Mouse (Mus musculus) T-cell, adult 2 months (primary cell): ENCODE data around the gene Htr6.

Source experiments
- DNase-seq: peaks from one replicate; pipeline ENCODE4 v3.0.0; 2022; ENCODE audit warnings: low spot score

The Htr6 gene

DNA sequence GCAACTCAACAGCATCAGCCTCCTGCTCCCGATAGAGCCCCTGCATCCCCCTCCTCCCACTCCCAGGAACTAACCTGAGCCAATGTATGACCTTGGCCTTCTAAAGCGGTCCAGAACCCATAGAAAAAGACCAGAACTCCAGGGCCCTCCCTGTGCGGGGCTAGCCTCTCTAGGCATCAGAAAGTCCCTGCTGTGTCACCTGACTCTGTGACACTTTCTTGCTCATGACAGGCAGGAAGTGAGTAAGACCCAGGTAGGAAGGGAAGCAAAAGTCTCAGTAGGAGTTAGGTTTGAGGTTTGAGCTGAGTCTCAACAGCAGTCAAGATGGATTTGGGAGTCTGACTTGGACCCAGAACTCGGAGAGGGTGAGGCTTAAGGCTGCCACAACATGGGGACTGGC lies 11.6 kb upstream of the Htr6 start:
- peak; percentile 32 for DNase-seq

DNA sequence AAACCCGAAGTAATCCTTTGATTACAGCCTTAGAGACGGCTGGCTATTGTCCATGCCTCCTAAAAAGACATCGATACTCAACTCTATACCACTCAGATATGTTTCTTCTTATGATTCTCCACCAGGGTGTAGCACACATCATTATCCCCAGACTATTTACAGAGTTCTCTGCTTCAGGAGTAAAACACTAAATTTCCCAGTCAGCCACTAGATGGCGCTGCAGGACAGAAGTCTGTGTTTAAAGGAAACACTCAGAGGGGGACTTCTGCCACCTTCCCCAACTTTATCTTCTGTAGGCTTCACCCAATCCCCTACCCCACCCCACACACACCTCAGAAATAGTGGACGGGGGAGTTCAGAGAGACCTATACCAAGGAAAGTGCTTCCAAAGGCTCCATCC lies 10.7 kb upstream of the Htr6 start:
- peak; percentile 78 for DNase-seq

DNA sequence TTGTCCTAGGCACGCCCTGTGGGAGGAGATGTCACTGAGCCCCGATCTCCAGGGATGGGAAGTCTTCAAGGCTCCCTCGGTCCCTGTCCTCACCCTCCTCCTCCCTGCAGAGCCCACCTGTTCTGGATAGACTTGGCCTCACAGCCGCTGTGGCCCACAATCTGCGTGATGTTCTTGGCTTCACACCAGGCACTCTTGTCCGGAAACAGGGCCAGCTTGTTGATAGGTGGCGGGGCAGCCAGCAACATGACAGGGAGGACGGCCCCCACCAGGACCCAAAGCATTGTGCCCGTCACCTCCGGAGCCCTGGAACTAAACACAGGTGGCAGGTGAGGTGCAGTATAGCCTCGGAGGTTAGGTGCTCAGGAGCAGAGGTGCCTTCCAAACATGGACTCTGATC lies 10.0 kb upstream of the Htr6 start:
- no peak for DNase-seq

DNA sequence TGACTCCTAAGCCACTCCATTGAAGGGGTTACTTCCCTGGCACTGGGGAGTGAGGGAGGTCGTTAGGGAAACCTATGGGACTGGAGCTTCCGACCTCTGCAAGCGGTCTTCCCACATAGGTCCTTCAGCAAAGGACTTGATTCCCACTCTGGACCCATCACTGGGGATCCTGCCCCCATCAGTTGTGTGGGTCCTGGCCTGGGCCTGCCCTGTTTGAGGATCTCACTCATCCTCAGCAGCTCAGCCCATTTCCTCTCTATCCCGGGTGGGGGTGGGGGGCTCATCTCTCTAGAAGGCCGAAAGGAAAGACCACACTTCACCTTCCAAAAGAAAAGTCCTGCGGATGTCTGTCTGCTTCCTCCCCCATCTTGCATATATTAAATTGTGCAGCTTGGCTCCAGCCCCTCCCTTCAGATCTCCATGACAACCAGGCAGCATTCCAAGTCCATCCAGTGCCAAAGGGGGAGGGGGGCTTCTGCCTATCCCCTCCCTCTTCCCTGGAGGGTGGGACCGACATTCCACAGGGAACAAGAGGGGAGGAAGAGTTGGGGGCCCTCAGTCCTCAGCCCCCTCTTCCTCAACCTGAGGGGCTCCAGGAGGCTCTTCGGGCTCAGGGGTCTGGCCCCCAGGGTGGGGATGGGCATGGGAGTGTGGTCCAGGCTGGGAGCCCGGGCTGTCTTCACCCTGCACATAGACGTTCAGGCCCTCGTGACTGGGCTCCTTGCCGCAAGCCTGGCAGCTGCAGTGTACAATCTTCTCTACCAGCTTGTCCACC lies 7.6 kb upstream of the Htr6 start:
- no peak for DNase-seq

DNA sequence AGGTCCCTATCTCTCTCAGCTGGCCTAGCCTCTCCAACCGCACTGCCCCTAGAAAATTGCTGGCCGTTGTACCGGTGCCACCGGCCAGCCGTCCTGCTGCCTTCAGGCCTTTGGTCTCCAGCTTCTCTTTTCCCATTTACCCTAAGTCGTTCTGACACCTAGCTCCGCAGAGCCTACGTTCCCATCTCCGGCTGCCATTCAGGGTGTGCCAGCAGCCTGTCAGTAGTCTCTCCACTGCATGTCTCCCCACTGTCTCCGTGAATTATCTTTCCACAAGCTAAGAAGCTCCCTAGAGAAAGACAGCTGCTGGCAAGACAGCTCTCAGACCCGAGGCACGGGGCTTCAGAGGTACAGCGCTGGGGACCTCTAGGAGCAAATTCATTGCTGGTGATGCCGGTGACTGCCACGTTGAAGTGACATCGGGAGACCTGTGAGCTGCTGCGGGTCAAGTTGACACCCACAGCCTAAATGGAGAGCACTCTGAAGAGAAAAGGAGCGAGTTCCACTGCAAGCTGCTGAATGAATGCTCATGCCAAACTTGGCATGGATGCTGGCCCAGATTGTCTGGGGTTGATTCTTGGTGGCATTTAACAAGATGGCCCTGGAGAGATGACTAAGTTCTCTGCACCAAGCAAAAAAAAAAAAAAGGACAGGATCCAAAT lies 6.0 kb upstream of the Htr6 start:
- no peak for DNase-seq

DNA sequence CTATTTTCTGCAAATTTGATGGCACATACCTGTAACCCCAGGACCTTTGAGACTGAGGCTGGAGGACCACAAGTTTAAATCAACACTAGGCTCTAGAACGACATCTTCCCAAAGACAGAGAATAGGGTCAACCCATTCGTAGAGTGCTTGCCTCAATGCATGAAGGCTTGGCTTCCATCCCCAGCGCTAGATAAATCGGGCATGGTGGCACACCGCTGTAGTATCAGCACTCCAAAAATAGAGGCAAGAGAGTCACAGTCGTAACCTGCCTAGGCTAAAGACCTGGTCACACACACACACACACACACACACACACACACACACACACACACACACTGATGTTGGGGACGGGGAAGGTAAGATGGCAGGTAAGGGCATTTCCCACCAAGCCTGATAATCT lies 4.9 kb upstream of the Htr6 start:
- DNase-seq = no peak

DNA sequence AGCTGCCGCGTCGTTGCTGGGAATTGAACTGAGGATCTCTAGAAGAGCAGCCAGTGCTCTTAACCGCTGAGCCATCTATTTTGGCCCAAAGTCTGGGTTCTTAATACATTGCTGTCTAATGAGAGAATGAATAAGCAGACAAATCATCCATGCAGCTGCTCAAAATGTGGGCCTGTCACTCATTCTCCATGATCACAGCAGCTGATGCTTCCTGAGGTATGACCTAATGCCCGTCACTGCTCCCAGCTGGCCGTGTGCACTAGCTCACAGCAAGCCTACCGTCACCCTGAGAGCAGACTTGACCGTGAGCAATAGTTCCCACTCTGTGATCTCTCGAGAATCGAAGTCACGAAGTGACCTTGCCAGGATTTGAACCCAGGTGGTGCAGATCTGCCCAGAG lies 4.1 kb upstream of the Htr6 start:
- no peak for DNase-seq

DNA sequence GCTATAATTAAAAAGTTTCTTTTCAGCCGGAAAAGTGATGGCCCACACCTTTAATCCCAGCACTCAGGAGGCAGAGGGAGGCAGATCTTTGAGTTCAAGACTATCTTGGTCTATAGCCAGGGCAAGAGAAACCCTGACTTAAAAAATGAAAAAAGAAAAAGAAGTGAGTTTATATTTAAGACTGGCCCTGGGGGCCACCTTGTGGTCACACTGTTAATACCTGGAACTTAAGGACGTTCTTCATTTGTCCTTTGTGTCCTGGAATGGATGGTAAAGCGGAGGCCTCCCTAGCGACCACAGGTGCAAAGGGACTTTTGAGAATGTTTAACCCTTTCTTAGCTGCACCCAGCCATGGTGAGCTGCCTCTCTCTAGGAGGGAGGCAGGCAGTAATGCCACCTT lies 3.4 kb upstream of the Htr6 start:
- no peak for DNase-seq

DNA sequence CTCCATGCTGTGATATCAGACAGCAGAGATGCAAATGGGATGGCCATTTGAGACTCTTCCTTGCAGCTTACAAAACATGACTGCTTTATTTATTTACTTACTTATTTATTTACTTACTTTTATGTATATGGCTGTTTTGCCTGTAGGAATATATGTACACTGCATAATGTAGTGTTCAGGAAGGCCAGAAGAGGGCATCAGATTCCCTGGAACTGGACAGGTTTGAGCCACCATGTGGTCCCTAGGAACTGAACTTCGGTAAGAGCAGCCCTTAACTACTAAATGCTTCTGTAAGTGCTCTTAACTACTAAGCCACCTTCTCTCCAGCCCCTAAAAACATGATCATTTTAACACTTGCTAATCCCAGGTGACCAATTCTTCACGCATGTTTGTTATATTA lies 2.9 kb upstream of the Htr6 start:
- no peak for DNase-seq

DNA sequence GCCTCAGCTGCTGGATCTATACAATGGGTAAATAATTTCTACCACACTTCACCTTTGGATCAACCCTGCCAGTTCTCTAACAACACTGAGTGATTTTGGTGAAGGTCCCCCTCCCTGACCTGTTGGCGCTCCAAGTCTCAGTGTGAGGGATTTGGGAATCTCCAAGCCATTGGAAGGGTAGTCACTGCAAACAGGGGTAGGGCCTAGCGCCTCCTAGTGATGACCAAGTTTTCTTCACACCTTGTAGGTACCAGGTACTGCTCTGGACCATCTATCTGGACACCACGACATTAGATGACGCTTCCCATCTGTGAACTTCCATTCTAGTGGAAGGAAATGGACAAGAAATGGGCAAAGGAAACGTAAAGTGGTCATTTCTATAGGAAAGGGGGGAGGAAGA lies 545 bp upstream of the Htr6 start:
- DNase-seq = no peak

DNA sequence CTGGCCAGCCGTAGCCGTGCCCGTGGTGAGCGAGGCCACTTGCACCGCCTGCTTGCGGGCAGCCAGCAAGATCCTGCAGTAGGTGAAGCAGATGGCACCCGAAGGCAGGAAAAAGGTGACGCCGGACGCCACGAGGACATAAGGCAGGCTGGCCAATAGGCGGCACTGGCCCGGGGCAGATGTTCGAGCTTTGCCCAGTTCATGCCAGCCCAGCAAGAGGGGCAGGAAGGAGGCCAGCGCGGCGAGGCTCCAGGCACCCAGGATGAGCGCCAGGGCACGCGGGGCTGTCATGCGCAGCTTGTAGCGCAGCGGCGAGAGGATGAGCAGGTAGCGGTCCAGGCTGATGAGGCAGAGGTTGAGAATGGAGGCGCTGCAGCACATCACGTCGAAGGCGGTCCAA lies 1.3 kb downstream of the Htr6 start:
- DNase-seq = no peak

DNA sequence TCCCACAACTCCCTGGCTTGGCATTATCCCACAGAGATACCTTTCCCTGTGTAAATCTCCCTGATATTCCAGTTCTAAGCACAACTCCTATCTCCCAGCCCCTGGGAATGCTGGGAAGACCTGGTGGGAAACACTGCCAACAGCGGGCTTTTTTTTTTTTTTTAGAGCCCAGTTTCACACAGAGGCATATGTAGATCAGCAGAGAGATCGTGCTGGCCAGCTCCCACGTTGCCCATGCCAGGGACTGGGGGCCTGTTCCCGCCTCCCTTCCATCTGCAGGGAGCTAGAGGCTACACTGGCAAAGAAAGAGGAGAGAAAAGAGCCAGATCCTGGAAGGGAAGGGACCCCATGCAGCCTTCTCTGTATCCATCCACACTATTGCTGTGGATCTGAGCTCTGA lies 7.1 kb downstream of the Htr6 start:
- DNase-seq = no peak

DNA sequence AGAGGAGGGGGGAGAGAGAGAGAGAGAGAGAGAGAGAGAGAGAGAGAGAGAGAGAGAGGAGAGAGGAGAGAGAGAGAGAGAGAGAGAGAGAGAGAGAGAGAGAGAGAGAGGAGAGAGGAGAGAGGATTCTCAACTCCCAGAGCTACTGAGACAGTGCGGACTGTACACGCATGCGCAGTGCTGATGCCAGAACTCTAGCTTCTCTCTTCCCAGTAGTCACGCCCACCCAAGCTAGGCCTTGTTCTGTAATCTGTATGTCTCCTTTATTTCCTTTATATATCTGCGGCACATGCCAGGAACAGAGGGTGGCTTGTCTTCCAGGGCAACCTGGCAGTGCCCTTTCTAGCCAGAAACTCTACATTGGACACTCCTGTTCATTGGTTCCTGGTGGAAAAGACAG lies 10.5 kb downstream of the Htr6 start:
- DNase-seq = no peak

DNA sequence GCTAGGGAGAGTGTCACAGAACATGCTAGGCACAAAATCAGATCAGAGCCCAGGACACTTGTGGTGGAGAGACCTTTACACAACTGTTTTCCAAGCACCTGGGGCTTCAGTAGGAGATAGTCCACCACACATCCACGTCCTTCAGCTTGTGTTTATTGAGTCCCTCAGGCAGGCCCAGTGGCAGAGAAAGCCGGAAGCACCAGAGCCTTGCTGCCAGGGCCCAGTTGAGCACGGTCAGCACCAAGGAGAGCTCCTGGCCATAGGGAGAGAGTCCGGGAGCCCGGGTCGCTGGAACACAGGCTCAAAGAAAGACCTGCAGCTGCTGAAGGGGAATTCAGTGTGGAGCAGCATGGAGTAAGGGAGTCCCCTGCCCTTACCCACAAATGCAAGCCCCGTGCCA lies 15.8 kb downstream of the Htr6 start:
- DNase-seq = no peak

DNA sequence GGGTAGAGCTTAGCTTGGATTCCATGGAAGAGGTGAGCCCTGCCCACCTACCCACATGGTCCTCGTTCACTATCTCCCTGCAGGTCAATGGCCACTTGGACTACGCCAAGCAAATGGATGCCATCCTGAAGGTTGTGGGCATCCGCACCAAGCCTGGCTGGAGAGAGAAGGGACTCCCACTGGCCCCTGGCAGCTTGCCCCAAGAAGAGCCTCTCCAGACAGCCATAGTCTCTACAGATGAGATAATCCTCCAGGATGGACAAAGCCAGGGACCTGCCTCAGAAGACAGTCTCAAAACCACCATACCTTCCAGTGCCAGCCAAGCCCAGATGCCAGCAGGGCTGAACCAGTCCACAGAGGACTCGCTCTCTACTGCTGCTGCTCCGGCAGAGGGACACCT lies 17.3 kb downstream of the Htr6 start:
- DNase-seq = no peak

DNA sequence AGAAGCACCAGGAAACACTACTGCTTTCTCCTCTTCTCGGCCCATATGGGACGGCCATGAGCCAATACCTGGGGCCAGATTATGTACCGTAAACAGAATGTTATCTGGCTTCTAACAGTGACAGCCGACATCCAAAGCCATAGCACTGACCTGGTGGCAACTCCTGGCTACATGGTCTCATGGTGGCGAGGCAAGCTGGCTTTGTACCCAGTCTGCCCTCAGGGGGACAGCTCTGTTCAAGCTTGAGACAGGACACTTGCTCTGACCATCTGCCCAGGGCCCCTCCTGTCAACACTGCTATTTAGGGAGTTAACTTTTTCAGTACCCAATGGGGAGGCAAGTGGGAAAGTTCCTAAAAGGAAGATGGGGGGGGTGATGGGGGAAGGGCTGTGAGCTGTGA lies 18.1 kb downstream of the Htr6 start:
- no peak for DNase-seq

DNA sequence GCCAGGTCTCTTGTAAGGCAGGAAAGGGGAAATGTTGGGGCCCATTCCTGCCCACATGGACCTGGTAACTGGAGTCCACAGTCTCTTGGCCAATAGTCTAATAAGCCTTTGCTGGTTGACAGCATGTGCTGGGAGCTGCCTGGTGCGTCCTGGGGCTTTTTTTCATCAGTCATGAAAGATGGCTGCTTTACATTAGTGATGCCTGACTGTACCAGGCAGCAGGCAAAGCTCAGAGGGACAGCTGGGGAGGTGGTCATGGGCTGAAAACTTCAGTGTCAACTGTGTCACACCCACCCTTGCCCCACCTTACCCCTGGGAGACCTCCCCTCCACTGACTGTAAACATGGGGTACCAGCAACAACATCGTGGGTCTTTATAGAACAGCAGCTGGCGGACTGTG lies 19.6 kb downstream of the Htr6 start:
- DNase-seq = no peak

DNA sequence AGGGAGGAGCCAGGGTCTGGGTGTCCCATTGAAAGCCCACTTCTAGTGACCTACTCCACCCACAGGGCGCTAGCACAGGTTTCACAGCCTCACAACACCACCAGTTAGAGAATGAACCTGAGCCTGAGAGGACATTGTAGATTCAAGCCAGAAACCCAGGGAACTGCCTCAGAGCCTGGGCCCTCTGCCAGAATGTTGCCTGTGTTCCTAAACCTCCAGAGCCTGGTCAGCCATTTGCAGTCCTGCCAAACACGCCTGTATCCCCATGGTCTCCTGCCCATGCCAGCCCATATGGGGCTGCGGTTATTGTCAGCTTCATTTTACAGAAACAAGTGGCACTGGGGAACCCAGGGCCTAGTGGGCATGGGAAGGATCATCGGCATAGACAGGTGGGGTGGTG lies 20.0 kb downstream of the Htr6 start:
- DNase-seq = no peak

DNA sequence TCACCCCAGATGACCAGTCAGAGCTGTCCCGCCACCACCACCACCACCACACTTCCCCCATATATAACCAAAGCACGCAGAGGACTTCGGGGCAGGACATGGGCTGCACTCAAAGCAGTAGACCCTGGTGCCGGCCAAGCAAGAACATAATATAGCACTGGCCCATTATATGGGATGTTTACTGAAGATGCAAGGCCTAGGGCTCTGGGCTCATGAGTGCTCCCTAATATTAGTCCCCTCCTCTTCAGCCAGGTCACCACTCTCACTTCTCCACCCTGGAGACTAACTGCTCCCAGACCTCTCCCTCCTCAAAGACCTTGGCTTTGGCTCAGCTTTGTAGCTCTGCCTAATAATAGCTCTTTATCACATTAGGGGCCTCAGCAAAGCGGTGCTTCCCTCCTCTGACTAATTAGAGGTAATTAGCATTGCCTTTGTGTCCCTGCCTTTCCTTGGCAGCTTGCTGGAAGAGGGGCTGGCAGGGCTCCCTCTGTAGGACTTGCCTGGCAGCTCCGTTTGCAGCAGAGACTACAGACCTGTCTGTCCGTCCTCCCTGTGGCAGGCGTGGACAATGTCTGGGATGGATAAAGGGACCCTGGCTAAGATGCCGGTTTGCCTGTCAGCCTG lies 21.0 kb downstream of the Htr6 start:
- no peak for DNase-seq

DNA sequence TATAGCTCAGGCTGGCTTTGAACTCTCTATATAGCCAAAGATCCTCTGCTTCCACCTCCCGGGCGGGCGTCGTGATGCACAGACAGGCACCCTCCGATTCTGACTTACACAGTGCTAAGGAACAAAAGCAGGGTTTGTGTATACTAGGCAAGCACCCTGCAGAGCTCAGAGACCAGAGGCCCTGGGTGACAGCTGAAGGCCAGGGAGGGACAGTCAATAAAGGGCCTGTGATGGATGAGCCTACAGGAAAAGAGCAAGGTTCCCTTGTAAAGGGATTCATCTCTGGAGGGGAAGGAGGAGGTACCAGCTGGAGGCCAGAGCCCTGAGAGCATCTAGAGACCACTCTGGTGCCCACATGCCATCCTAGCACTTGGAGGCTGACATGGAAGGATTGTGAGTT lies 22.0 kb downstream of the Htr6 start:
- no peak for DNase-seq

DNA sequence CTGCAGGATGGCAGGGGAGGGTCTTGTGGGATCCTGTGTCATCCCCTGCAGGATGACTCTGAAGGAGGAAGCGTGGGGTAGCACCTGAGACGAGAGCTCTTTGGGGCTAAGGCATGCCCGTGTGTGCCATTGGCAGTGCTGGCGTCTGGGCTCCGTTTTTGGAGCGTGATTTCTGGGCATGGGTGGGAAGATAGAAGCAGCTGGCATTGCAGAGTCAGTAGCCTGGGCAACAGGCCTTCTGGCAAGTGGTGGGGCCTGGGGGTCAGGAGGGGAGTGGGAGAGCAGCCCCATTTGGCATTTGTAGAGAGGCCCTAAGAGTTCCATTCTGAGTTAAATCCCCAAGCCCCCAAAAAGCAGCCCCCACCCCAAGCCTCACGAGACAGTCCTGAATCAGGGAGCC lies 22.6 kb downstream of the Htr6 start:
- no peak for DNase-seq

DNA sequence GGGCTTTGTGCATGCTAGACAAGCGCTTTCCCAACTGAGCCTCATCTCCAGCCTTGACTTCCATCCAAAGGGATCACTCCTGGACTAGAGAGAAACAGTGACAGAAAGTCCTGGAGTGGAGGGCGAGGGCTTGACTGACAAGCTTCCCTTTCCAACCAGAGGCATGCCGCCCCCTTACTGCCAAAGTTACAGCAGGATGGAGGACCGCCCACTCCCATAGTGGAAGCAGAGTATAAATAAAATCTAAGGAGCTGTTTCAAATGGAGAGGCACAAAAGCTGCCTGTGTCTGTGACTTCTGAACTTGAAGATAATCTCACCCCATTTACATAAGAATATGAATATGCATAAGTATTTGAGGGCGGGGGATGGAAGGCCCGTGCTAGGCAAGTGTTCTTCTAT lies 26.9 kb downstream of the Htr6 start:
- DNase-seq = no peak

DNA sequence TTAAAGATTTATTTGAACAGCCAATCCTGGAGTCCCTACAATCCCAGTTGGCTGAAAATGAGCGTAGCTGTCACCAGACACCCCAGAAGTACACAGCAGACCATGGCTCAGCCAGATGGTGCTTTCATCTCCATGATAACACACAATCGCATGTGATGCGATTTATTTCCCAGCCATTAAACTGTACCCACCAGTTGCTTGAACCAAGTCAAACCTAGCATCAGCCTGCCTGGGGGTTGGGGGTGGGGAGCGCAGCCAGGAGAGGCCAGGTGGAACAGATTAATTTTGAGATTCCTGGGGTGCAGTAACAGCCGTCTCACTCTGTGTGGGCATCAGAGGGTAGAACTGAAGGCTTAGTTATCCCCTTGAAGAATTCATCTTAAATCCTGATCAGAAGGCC lies 29.0 kb downstream of the Htr6 start:
- DNase-seq = no peak

DNA sequence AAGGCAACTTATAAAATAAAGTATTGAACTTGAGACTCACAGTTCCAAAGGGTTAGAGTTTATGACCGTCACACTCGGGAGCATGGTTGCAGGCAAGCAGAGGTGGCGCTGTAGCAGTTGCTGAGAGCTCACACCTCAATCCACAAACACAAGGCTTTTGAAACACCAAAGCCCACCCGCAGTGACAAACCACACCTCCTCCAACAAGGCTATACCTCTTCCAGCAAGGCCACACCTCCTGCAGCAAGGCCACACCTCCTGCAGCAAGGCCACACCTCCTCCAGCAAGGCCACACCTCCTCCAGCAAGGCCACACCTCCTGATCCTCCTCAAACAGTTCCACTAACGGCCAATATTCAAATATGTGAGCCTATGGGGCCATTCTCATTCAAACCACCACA lies 30.8 kb downstream of the Htr6 start:
- no peak for DNase-seq
